Mouse (Mus musculus) ZHBTc4 (cell line): ENCODE data around the gene Sh3bgr.

ENCODE experiments used
- DNase-seq: peaks from one replicate; pipeline ENCODE4 v3.0.0-alpha.2; 2011; ENCODE audit warnings: low read depth, low spot score

Sh3bgr gene

DNA sequence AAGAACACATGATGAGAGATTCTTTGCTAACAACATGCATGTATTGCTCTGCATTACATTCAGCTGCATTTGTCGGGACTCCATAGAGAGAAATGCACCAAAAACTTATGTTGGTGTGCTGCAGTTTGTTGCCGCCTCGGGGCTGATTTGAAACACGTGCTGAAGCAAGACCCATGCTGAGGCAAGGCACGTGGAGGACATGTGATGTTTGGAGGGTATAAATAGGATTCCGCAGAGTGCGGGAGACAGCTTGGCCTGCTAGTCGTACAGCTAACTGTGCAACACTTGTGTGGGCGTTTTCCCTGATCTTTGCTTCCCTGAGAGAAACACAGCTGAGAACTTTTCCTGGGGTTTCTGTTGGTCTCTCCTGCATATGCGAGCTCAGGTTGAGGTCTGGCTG is 9.5 kb downstream of the Sh3bgr start:
- DNase-seq: peak; percentile 23

DNA sequence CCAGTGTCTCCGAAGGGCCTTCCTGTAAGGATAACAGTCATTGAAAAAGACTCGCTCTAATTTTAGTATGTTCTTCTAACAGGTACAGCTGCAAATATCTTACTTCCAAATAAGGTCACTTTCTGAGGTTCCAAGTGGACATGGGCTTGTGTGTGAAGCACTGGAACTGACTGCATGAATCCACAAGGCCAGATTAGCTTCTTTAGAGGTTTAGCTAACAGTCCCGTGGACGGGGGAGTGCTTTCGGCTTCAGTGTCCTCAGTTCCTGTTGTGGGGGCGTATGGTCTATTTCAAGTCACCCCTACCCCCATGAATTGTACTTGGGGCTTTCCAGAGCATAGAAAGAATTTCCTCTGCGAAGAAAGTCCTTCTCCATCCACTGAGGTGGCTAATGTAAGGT is 10.6 kb downstream of the Sh3bgr start:
- DNase-seq: no peak

- DNase-seq: no peak
Measured at GRCm38 (mm10) chr16:96213027-96213426, 12.8 kb downstream of the Sh3bgr start.

GRCm38 (mm10) chr16:96221491-96221890 is 21.2 kb downstream of the Sh3bgr start:
- no peak for DNase-seq

DNA sequence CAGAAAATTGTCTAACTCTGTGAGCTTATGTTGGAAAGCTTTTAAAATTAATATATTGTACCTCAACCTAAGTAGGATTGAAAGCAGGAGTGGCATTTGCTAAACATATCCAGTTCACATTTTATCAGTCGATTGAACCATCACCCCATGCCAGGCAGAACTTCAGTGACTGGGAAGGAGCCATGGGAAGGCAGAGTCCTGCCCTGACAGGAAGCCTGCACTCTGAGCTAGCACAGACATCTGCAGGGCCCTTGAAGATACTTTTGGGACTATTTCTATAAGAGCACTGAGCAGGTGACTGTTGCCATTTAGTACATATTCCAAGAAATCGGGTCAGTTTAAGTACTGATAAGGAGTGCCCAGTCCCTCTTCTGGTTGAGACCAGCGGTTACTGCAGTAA is 21.7 kb downstream of the Sh3bgr start:
- no peak for DNase-seq

DNA sequence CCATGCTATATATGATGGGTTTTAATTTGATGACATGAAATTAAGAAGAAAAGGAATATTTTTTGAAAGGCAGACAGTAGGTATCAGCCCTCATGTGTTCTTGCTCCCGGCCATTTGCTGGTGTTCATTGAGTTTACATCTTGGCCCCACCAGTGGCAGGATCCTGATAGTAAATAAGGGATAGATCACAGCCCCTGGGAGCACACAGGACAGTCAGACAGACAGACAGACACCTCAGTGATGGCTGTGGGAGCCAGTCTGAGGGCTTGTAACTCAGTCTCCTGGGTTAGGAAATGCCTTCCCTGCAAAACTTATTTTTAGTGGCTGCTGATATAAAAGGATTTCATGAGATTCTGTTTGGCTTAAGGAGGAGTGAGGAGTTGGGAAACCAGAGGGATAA is 22.2 kb downstream of the Sh3bgr start:
- no peak for DNase-seq

GRCm38 (mm10) chr16:96228438-96228837 is 28.2 kb downstream of the Sh3bgr start:
- DNase-seq: no peak

DNA sequence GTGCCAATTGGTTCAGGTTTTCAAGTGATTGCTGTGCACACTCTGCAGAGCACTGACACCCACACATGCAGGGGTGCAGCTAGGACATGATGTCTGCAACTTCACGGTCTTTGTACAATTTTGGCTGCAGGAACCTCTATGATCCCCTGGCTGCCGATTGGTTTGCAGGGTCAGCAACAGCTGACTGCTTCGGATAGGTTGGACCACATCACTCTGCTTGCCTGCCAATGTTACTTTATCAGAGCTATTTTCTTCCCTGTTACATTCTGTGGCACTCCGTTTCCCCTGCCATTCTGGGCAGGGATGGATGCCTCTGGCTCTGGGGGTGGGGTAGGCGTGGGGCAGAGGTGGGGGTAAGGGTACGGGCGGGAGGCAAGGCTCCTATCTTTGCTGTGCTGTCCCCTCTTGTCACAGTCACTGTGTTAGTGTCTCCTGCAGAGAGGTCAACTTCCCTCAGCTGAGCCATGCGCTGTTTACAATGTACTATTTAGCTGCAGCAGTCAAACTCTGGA is 28.9 kb downstream of the Sh3bgr start:
- DNase-seq: no peak

- DNase-seq: peak; percentile 79
Measured at GRCm38 (mm10) chr16:96230411-96230810, 30.2 kb downstream of the Sh3bgr start.

DNA sequence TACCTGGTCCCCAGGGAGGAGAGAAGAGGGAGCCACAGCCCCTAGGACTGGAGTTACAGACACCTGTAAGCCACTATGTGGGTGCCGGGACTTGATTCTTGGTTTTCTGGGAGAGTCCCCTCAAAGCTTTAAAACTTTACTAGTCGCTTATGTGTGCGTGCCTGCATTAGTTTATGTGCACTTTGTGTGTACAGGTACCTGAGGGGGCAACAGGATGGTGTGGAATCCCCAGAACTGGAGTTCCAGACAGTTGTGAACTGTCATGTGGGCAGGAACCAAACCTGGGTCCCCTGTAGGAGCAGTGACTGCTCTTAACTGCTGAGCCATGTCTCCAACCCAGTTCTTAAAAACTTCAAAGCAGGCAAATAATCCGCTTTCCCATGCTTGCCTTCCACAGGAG is 31.0 kb downstream of the Sh3bgr start:
- DNase-seq: no peak

DNA sequence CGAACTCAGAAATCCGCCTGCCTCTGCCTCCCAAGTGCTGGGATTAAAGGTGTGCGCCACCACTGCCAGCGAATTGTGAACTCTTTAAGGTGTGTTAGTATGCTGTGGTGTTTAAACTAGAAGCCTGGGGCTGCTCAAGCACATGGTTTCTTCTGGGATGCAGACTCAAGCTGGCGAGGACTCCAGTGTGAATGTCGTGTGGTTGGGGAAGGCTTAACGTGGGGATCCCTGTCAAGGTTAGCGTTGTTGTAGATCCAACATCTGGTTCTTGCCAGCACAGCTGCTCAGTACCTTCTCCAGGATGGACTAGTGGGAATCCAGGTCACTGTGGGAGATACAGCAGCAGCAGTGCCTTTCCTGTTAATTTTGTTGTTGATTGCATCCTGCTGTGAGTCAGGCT is 31.7 kb downstream of the Sh3bgr start:
- DNase-seq: no peak

DNA sequence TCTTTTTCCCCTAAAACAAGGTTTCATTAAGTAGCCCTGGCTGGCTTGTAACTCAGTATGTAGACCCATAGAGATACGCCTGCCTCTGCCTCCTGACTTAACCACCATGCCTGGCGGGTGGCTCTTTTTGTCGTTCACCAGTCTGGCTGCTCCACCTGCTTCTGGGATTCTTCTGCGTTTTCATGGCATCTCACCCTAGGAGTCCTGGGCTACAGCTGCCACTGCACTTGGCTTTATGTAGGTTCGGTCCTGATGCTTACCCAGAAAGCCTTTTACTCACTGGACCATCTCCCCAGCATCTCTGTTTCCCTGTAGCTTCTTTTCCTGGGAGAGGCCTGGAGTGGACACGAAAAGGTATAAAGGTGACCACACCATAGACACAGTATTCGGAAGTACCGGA is 33.7 kb downstream of the Sh3bgr start:
- no peak for DNase-seq

- peak; percentile 40 for DNase-seq
Measured at GRCm38 (mm10) chr16:96235366-96235970, 35.2 kb downstream of the Sh3bgr start, which contains the start of gene B3galt5. TSS of gene B3galt5 (plus strand) at chr16:96235801.

DNA sequence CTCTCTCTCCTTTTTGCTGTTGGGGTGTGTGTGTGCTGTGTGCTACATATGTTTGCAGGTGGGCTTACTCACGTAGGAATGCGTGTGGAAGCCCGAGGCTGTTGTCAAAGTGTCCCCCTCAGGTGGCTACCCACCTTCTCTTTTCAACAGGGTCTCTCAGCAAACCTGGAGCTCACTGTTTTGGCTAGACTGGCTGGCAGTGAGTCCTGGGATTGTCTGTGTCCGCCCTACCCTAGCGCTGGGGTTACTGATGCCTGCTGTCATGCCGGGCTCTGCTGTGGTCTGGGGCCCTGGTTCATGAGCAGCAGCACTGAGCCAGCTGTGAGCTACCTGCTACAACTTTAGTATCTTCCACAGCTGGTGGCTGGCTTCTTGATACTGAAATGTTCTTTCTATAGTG is 44.2 kb downstream of the Sh3bgr start:
- DNase-seq: no peak

GRCm38 (mm10) chr16:96249635-96250034 is 49.4 kb downstream of the Sh3bgr start:
- no peak for DNase-seq

DNA sequence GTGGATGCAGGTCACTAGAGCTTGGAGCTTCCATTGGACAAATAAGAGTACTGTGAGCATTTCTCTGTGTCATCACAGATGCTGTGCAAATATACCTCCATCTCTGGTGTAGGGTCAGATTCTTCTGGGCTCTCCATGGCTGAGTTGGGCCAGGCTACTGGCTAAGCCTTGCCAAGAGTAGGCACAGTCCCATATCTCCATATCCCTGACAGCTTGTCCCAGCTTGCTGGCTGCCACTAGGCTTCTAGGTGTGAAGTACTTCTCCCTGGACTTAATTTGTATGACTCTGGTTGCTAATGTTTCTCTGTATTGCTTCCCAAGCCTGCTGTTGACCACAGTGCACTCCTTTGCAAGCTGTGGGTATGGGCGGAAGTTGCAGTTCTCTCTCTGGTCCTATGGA is 51.9 kb downstream of the Sh3bgr start:
- no peak for DNase-seq

DNA sequence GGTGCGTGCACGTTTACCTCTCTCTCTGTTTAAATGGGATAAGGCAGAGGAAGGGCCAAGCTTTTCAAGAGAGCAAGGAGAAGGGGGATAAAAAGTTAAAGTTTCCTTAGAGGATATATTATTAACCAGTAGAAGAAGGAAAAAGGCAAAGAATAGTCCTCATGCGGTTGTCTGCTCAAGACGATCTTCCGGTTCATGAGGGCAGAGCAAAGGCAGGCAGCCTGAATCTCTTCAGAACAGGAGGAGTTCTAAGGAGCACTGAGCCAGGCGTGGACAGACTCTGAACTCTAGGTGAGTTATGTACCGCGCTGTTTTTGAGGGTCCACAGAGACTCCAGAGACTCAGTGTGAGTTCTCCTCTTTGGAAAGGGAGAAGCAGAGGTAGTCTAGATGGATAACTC is 58.2 kb downstream of the Sh3bgr start:
- no peak for DNase-seq

- no peak for DNase-seq
Measured at GRCm38 (mm10) chr16:96271736-96272135, 71.5 kb downstream of the Sh3bgr start.

DNA sequence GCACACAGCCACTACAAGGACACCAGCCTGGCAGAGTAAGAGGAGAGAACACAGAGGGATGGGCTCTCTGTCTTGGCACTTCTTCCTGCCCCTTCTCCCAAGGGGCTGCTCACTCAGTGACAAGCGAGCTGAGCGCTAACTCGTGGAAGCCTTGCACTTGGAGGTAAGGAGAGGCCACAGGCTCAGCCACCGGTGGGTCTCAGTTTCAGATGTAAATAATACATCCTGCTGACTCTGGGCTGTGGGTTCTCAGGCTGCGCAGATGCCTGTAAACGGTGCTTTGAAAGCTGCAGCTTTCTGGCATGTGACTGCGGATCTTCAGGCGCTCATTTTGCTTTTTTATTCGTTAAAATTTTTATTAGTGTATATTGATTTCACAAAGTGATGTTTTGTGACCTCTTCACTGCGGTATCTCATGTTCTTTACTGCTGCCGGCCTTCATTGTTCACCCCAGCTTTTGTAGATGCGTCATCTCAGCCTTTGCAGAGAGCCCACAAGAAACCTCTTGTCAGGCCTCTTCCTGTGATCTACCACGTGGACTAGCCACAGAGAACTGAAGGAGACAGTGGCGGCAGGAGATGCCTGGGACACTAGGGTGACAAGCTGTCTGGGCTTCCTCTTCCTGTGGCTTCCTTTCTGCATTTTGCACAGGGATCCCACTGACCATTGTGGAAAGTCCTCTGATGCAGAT is 72.8 kb downstream of the Sh3bgr start:
- no peak for DNase-seq

- no peak for DNase-seq
Measured at GRCm38 (mm10) chr16:96276596-96276995, 76.3 kb downstream of the Sh3bgr start.
